Mouse (Mus musculus): Measurements from ENCODE around the gene Gpr156.
"Not testable (repeated sequence)": the region's sequence is repeated elsewhere in the genome, so short reads cannot be mapped to it uniquely, and the experiment has no call there.

Gene Gpr156

DNA sequence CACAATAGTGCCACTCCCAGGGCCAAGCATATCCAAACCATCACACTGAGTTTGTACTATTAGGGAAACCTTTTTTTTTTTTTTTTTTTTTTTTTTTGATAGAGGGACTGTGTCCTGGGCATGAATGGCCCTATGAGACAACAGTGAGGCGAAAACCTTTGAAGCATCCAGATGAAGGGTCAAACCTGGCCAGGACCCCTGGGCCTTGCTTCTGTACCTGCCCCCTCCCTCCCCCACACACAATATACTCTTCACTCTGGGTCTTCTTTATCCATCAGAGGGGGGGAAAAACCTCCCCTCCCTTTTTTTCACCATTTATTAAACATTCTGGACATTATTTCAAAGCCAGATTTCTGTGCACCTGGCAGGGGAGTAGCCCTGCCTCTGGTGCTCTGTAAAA is 83.5 kb downstream of the Gpr156 start:
- no peak for DNase-seq (ENCODE audit: low read depth, low spot score)

- no peak for DNase-seq (ENCODE audit: low read depth, low spot score)
Measured at GRCm38 (mm10) chr16:38000178-38000577, 83.9 kb downstream of the Gpr156 start.

- no peak for DNase-seq (ENCODE audit: low read depth, low spot score)
Measured at GRCm38 (mm10) chr16:38001766-38002165, 85.5 kb downstream of the Gpr156 start.

DNA sequence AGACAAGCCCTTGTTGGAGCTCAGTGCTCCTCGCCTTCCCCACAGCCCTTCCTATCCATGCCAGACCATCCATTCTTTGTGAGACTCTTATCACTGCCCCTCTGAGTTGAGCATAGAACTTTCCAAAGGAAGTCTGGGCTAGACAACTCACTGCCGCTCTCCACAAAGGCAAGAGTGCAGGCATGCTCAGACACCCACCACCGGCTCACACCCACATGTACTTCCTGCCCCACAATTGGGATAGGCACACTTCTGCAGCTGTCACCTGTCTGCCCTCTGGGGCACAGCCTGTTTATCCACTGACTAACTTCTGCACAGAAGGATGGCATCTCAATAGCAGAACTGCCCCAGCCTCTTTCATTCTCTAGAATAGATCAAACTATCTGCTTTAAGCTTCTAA is 86.2 kb downstream of the Gpr156 start:
- DNase-seq (ENCODE audit: low read depth, low spot score), result no peak

- no peak for DNase-seq (ENCODE audit: low read depth, low spot score)
Measured at GRCm38 (mm10) chr16:38004486-38005020, 88.3 kb downstream of the Gpr156 start.

DNA sequence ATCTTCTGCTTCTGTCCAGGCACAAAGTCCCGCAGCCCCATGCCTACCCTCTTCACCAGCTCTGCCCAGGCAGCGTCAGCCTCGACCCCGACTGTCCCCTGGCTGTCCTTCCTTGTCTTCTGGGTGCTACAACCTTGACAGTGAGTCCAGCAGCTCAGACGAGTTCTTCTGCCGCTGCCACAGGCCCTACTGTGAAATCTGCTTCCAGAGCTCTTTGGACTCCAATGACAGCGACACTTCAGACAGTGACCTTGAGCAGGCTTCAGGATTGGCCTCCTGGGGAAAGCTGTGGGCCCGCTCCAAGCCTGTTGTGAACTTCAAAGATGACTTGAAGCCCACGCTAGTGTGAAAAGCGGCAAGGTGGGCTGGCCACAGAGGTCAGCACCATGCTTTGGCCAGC is 89.2 kb downstream of the Gpr156 start:
- no peak for DNase-seq (ENCODE audit: low read depth, low spot score)

DNA sequence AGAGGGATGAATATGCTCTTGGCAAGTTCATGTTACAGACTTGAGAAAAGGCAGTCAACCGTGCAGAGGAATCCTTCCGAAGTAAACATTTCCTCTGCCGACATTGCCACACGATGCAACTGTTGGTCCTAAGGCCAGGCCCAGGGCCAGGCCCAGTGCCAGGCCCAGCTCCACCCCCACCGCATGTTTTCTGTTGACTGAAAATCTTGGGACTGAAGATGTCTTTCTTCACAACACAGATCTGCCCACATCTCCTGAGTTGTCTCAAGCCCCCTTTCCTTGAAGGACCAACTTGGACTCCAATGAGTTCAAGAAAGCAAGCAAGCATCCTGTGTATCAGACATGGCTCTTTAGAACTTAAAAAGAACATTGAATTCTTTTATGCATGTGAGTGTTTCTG is 92.1 kb downstream of the Gpr156 start:
- no peak for DNase-seq (ENCODE audit: low read depth, low spot score)

- DNase-seq (ENCODE audit: low read depth, low spot score), result no peak
Measured at GRCm38 (mm10) chr16:38009041-38009825, 92.9 kb downstream of the Gpr156 start.

GRCm38 (mm10) chr16:38011486-38011885 is 95.2 kb downstream of the Gpr156 start:
- no peak for DNase-seq (ENCODE audit: low read depth, low spot score)

GRCm38 (mm10) chr16:38012382-38012781 is 96.1 kb downstream of the Gpr156 start:
- DNase-seq (ENCODE audit: low read depth, low spot score), result no peak

DNA sequence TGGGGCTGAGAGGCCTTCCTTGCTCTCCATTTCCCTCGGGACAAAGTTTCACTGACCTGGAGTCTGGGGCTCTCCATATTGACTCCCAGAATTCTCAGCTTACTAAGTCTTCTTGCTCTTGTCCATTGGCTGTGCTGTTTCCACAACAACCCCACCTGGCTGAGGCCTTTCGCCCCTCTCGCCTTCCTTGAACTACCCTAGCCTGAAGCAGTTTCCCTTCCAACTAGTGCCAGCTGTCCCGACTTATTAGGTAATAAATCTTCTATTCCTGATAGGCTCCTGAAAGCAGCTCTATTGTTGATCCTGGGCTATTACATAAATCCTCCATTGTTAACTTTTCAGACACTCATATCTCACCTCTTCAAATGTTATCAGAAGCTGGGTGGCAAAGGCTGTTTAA is 96.6 kb downstream of the Gpr156 start:
- DNase-seq (ENCODE audit: low read depth, low spot score), result peak; percentile 39

- no peak for DNase-seq (ENCODE audit: low read depth, low spot score)
Measured at GRCm38 (mm10) chr16:38014951-38015350, 98.7 kb downstream of the Gpr156 start.

DNA sequence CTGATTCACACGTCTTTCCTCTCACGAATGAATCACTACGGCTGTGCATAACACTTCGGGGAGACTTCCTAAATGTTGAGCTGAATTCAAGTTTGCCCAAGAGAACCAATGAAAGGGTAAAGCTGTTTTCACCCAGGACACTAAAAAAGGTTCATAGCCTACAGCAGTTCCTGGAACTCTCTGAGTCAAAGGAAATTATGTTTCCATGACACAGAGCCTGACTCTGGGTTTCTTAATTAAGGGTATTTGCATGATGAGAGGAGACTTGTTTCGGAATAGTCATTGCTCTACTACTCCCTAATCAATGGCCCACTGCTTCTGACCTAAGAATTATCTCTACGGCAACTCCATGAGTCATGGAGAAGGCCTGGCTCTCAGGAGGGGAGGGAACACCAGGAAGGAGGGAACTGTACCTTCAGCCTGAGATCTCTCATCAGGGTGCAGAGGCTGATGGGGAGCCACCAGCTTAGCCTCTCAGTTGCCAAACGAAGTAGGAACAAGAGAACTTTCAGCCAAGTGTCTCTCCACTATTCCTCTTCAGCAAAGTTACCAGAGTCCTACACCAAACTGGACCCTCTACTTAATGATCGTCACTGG is 100.7 kb downstream of the Gpr156 start:
- no peak for DNase-seq (ENCODE audit: low read depth, low spot score)

DNA sequence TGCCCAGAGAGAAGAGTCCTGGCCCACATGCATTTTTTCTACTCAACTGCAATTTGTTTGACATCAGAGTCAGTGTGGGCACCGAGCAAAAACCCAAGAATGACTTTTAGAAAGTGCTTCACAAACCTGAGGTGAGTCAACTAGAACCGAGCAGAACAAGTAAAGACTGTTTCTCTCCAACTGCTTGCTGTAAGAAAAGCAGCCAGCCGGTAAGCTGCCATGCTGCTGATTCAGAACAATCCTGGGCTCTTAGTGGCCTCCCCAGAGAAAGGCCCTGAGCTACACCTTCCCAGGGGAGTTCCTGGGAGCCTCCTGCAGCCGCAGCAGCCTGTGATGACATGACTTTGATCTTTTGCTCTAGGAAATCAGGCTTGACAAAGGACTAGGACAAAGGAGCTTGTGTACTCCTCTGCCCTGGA is 101.7 kb downstream of the Gpr156 start:
- peak; percentile 12 for DNase-seq (ENCODE audit: low read depth, low spot score)

DNA sequence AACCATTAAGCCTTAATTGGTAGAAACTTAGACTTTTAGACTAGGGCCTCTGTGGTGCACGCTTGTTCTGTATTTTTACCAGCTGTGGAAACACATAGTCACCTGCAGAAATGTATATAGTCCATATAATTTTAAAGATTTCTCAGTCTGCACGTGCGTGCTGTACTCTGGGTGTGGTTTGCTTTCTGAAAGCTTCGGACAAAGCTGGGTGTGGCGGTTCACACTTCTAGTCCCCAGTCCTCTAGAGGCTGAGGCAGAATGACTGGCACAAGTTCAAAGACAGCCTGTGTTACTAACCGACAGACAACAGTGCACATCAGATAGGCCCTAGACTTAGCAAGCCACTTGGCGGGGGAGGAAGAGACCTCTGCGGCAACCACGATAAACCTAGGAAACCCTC is 116.3 kb downstream of the Gpr156 start:
- DNase-seq (ENCODE audit: low read depth, low spot score), result no peak

DNA sequence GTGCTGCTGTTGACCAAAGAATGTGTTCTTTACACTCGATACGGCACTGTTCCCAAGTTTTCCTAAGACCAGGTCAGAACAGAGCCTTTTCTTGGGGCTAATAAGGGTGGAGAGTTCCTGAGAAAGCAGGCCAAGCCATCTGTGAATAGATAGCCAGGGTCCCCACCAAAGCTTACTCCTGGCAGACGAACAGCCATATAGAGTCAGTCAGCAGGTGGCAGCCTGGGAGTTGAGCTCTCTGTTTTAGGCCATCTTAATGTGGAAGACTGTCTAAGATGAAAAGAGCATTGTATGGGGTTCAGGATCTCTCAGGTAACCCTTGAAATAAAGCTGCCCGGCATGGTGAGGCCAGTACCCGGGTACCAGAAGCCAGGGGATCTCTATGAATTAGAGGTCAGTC is 116.8 kb downstream of the Gpr156 start:
- DNase-seq (ENCODE audit: low read depth, low spot score), result no peak

GRCm38 (mm10) chr16:38038101-38038500 is 121.8 kb downstream of the Gpr156 start:
- not testable (repeated sequence) for DNase-seq (ENCODE audit: low read depth, low spot score)

- DNase-seq (ENCODE audit: low read depth, low spot score), result no peak
Measured at GRCm38 (mm10) chr16:38042160-38042559, 125.9 kb downstream of the Gpr156 start.

GRCm38 (mm10) chr16:38044551-38044950 is 128.3 kb downstream of the Gpr156 start:
- no peak for DNase-seq (ENCODE audit: low read depth, low spot score)

DNA sequence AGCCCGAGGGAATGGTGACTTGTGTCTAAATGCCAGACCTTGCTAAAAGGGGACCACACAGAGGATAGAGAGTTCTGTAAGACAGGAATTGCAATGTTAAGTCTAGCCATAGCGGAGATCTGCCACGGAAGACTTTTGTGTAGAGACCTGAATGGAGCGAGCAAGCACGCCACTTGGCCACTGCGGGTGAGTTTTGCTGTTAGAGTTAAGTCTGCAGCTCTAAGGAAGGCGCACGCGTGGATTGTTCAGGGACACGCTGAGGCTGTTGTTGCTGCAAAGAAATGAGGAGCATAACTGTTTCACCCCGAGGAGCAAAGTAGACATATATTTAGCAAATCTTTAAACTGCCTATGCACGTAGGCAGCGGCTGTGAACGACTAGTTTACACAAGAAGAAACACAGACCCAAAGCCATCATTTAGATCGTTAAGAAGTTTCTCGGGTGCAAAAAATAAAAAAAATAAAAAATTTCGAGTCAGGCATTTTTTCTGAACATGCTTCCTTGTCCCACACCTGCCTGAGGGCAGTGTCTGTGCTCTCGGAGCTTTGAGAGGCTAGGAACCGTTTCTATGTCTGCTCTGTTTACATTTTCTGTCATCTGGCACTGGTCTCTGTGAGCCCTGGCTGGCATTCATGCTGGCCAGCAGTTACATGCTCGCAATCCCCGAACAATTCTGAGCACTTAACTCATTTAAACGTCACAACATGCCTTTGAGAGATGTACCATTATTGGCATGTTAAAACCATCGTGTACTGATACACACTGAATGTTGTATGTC is 131.7 kb downstream of the Gpr156 start:
- DNase-seq (ENCODE audit: low read depth, low spot score), result no peak
